ENCODE assay signal across 19 mouse cellular contexts in genomic region chr4:139555235-139555634, GRCm38 (mm10). TPM values are rescaled to one million over a fixed set of nuclear protein-coding genes. Genes with fewer than 3 reads are reported as not detected.
DNase-seq lines count a peak whose midpoint lies in the region; ATAC-seq lines count a peak whose summit lies in the region.
"Had no signal": no experiment of that assay in that cellular context is flagged by ENCODE, and none has a peak within 500 bp of the region (broad histone marks: within the 10 kb centered on the region; RNA-seq: fewer than 3 reads in every experiment).

No protein-coding gene starts in this region.

- DNase-seq in midbrain, embryonic 11.5 days (ENCODE audit: low spot score, missing footprints) = peak; percentile 28
- DNase-seq in midbrain, embryonic 14.5 days = no peak
- DNase-seq in Muller cell, postnatal 12 days (ENCODE audit: inconsistent ontology term) = peak; percentile 17
- DNase-seq in right cerebral cortex, postnatal 14 days = no peak
- DNase-seq: adrenal gland, adult 8-10 months; adrenal gland, postnatal 36 days; cerebellum, adult 11-12 months; cerebellum, adult 9-10 months had no signal

- ATAC-seq in heart, embryonic 13.5 days (ENCODE audit: extremely low read depth, insufficient number of reproducible peaks, low FRiP score, low TSS enrichment) = no peak
- ATAC-seq in heart, embryonic 12.5 days (ENCODE audit: insufficient number of reproducible peaks, low FRiP score) = no peak
- ATAC-seq in midbrain, embryonic 11.5 days (ENCODE audit: low FRiP score) = no peak
- no peak for ATAC-seq in midbrain, embryonic 14.5 days (ENCODE audit: low FRiP score, low TSS enrichment)
- ATAC-seq: forebrain, embryonic 13.5 days; forebrain, embryonic 15.5 days; Patski had no signal

- no peak overlapping the region for H3K9ac ChIP-seq in heart, embryonic 13.5 days
- H3K9ac ChIP-seq in heart, embryonic 12.5 days = no peak overlapping the region
- H3K9ac ChIP-seq in midbrain, embryonic 11.5 days (ENCODE audit: low read length) = no peak overlapping the region
- no peak overlapping the region for H3K9ac ChIP-seq in midbrain, embryonic 14.5 days (replicated peaks; ENCODE audit: low read length)
- H3K9ac ChIP-seq: embryonic facial prominence, embryonic 12.5 days; forebrain, embryonic 13.5 days; forebrain, embryonic 15.5 days had no signal

- no peaks in the 10 kb centered on the region for H3K36me3 ChIP-seq in heart, embryonic 13.5 days
- no peaks in the 10 kb centered on the region for H3K36me3 ChIP-seq in heart, embryonic 12.5 days
- H3K36me3 ChIP-seq in midbrain, embryonic 11.5 days (ENCODE audit: control insufficient read depth, insufficient read depth, low read length) = no peaks in the 10 kb centered on the region
- no peaks in the 10 kb centered on the region for H3K36me3 ChIP-seq in midbrain, embryonic 14.5 days (ENCODE audit: control insufficient read depth, insufficient read depth, low read length)
- H3K36me3 ChIP-seq: embryonic facial prominence, embryonic 10.5 days; embryonic facial prominence, embryonic 12.5 days; forebrain, embryonic 15.5 days had no signal

- WGBS in heart, embryonic 13.5 days = 78% methylated on average over 11 of the region's 11 CpGs
- 78% methylated on average over 11 of the region's 11 CpGs for WGBS in heart, embryonic 12.5 days
- WGBS in midbrain, embryonic 11.5 days = 91% methylated on average over 11 of the region's 11 CpGs
- WGBS in midbrain, embryonic 14.5 days = 91% methylated on average over 11 of the region's 11 CpGs

- H3K9me3 ChIP-seq in heart, embryonic 13.5 days = peaks cover 10% of the 10 kb centered on the region; the same call in 1 of the 2 replicates
- H3K9me3 ChIP-seq in heart, embryonic 12.5 days (replicated peaks) = peaks cover 7% of the 10 kb centered on the region; the same call in 1 of the 2 replicates
- H3K9me3 ChIP-seq in midbrain, embryonic 11.5 days (ENCODE audit: control insufficient read depth, low read length) = no peaks in the 10 kb centered on the region
- H3K9me3 ChIP-seq in midbrain, embryonic 14.5 days (ENCODE audit: control insufficient read depth, low read length) = no peaks in the 10 kb centered on the region
- H3K9me3 ChIP-seq: embryonic facial prominence, embryonic 10.5 days; embryonic facial prominence, embryonic 12.5 days; forebrain, embryonic 13.5 days; forebrain, embryonic 15.5 days had no signal

- no peak overlapping the region for H3K4me2 ChIP-seq in heart, embryonic 13.5 days
- no peak overlapping the region for H3K4me2 ChIP-seq in heart, embryonic 12.5 days
- H3K4me2 ChIP-seq in midbrain, embryonic 11.5 days = no peak overlapping the region
- no peak overlapping the region for H3K4me2 ChIP-seq in midbrain, embryonic 14.5 days (ENCODE audit: low read length)
- H3K4me2 ChIP-seq: embryonic facial prominence, embryonic 12.5 days; forebrain, embryonic 13.5 days; forebrain, embryonic 15.5 days had no signal

- H3K27me3 ChIP-seq in heart, embryonic 13.5 days (replicated peaks) = no peaks in the 10 kb centered on the region
- H3K27me3 ChIP-seq in heart, embryonic 12.5 days (replicated peaks) = no peaks in the 10 kb centered on the region
- no peaks in the 10 kb centered on the region for H3K27me3 ChIP-seq in midbrain, embryonic 11.5 days (ENCODE audit: control insufficient read depth, insufficient read depth, low read length)
- no peaks in the 10 kb centered on the region for H3K27me3 ChIP-seq in midbrain, embryonic 14.5 days (ENCODE audit: control insufficient read depth, insufficient read depth, low read length)
- H3K27me3 ChIP-seq: embryonic facial prominence, embryonic 12.5 days; forebrain, embryonic 13.5 days; forebrain, embryonic 15.5 days; Patski had no signal

- peaks cover 7% of the 10 kb centered on the region for H3K4me1 ChIP-seq in heart, embryonic 13.5 days
- no peaks in the 10 kb centered on the region; the same call in 1 of the 2 replicates for H3K4me1 ChIP-seq in heart, embryonic 12.5 days (replicated peaks)
- no peaks in the 10 kb centered on the region for H3K4me1 ChIP-seq in midbrain, embryonic 11.5 days (ENCODE audit: control insufficient read depth, insufficient read depth, low read length)
- no peaks in the 10 kb centered on the region for H3K4me1 ChIP-seq in midbrain, embryonic 14.5 days (ENCODE audit: control insufficient read depth, insufficient read depth, low read length)
- H3K4me1 ChIP-seq: embryonic facial prominence, embryonic 12.5 days; forebrain, embryonic 13.5 days; forebrain, embryonic 15.5 days had no signal

- peak overlapping the region; percentile 20; the same call in 1 of the 2 replicates for H3K27ac ChIP-seq in heart, embryonic 13.5 days (replicated peaks)
- no peak overlapping the region for H3K27ac ChIP-seq in heart, embryonic 12.5 days (ENCODE audit: poor library complexity, severe bottlenecking)
- H3K27ac ChIP-seq in midbrain, embryonic 11.5 days (ENCODE audit: low read depth, low read length) = no peak overlapping the region
- no peak overlapping the region for H3K27ac ChIP-seq in midbrain, embryonic 14.5 days (replicated peaks; ENCODE audit: low read depth, low read length)
- H3K27ac ChIP-seq: embryonic facial prominence, embryonic 10.5 days; embryonic facial prominence, embryonic 12.5 days; forebrain, embryonic 13.5 days; forebrain, embryonic 15.5 days had no signal

- no peak overlapping the region for H3K4me3 ChIP-seq in heart, embryonic 13.5 days
- no peak overlapping the region for H3K4me3 ChIP-seq in heart, embryonic 12.5 days
- H3K4me3 ChIP-seq in midbrain, embryonic 11.5 days (ENCODE audit: low read depth, low read length) = no peak overlapping the region
- no peak overlapping the region for H3K4me3 ChIP-seq in midbrain, embryonic 14.5 days (replicated peaks; ENCODE audit: low read depth, low read length)
- H3K4me3 ChIP-seq: embryonic facial prominence, embryonic 12.5 days; forebrain, embryonic 13.5 days; forebrain, embryonic 15.5 days had no signal

RNA-seq across cellular contexts. Expression of gene Iffo2, which starts 24.9 kb away (rescaled TPM):
- polyA plus RNA-seq in heart, embryonic 13.5 days (2015; fragmentation: Nextera tagmentation; extraction: Ambion mirVana) = 2.8 and 3.2 TPM in 2 replicates
- 4.8 and 4.9 TPM in 2 replicates for polyA plus RNA-seq in heart, embryonic 12.5 days (2016; fragmentation: Nextera tagmentation; extraction: Ambion mirVana)
- polyA plus RNA-seq in midbrain, embryonic 11.5 days (2014; fragmentation: Nextera tagmentation; extraction: Ambion mirVana) = 1.8 and 3.3 TPM in 2 replicates
- 5.2 and 6.2 TPM in 2 replicates for polyA plus RNA-seq in midbrain, embryonic 14.5 days (2014; fragmentation: Nextera tagmentation; extraction: Ambion mirVana)

RNA-seq across cellular contexts. Expression of gene Gm21969, which starts 47.8 kb away (rescaled TPM):
- not detected in 2 replicates for polyA plus RNA-seq in heart, embryonic 13.5 days (2015; fragmentation: Nextera tagmentation; extraction: Ambion mirVana)
- not detected in 2 replicates for polyA plus RNA-seq in heart, embryonic 12.5 days (2016; fragmentation: Nextera tagmentation; extraction: Ambion mirVana)
- polyA plus RNA-seq in midbrain, embryonic 11.5 days (2014; fragmentation: Nextera tagmentation; extraction: Ambion mirVana) = not detected in 2 replicates
- not detected in 2 replicates for polyA plus RNA-seq in midbrain, embryonic 14.5 days (2014; fragmentation: Nextera tagmentation; extraction: Ambion mirVana)
- polyA plus RNA-seq: activated CD4-positive, CD25-positive, alpha-beta regulatory T cell, adult 4 months; cortical plate, adult 2 months; embryonic facial prominence, embryonic 10.5 days; embryonic facial prominence, embryonic 12.5 days; embryonic facial prominence, embryonic 14.5 days; forebrain, embryonic 11.5 days; forebrain, embryonic 13.5 days; forebrain, embryonic 15.5 days; Patski had no signal

Comparison
In these comparisons a context has a peak if more than half of its experiments do, and no peak if none do; other contexts are left out.
1. DNase-seq: peak in midbrain, embryonic 11.5 days (single experiment) and Muller cell, postnatal 12 days (single experiment); none in midbrain, embryonic 14.5 days (single experiment) and right cerebral cortex, postnatal 14 days (single experiment).